Comparison of ENCODE assay signal across 9 mouse cellular contexts in genomic region chr2:77172241-77172671, GRCm38 (mm10). TPM values are rescaled to one million over a fixed set of nuclear protein-coding genes. Genes with fewer than 3 reads are reported as not detected.
DNase-seq lines count a peak whose midpoint lies in the region; ATAC-seq and TF ChIP-seq lines count a peak whose summit lies in the region.
"Had no signal": no experiment of that assay in that cellular context is flagged by ENCODE, and none has a peak within 500 bp of the region (broad histone marks: within the 10 kb centered on the region; RNA-seq: fewer than 3 reads in every experiment).

No protein-coding gene starts in this region.

- H3K4me2 ChIP-seq in heart, embryonic 15.5 days = peak overlapping the region; percentile 63
- peak overlapping the region; percentile 39 for H3K4me2 ChIP-seq in midbrain, embryonic 13.5 days (replicated peaks)

- peaks cover 3% of the 10 kb centered on the region; the same call in 1 of the 2 replicates for H3K36me3 ChIP-seq in heart, embryonic 15.5 days
- no peaks in the 10 kb centered on the region for H3K36me3 ChIP-seq in midbrain, embryonic 13.5 days

- H3K27ac ChIP-seq in layer of hippocampus, adult 2 months = peak overlapping the region; percentile 90
- peak overlapping the region; percentile 95 for H3K27ac ChIP-seq in heart, embryonic 15.5 days
- no peak overlapping the region for H3K27ac ChIP-seq in midbrain, embryonic 13.5 days

- H3K27me3 ChIP-seq in heart, embryonic 15.5 days = no peaks in the 10 kb centered on the region
- H3K27me3 ChIP-seq in midbrain, embryonic 13.5 days = peaks cover 11% of the 10 kb centered on the region; the same call in 1 of the 2 replicates

- WGBS in heart, embryonic 15.5 days = 39% methylated on average over 10 of the region's 10 CpGs
- 9% methylated on average over 10 of the region's 10 CpGs for WGBS in midbrain, embryonic 13.5 days

- ATAC-seq in heart, embryonic 15.5 days (replicated peaks; ENCODE audit: insufficient number of reproducible peaks, insufficient read depth, low FRiP score, low read depth) = no peak
- 0 out of 2 replicates have a peak, but pooled peaks have one; percentile 5 for ATAC-seq in midbrain, embryonic 13.5 days

- H3K9ac ChIP-seq in heart, embryonic 15.5 days = no peak overlapping the region
- H3K9ac ChIP-seq in midbrain, embryonic 13.5 days (replicated peaks) = no peak overlapping the region

- H3K4me1 ChIP-seq in heart, embryonic 15.5 days (replicated peaks) = peaks cover 67% of the 10 kb centered on the region
- H3K4me1 ChIP-seq in midbrain, embryonic 13.5 days (replicated peaks) = peaks cover 36% of the 10 kb centered on the region

- no peaks in the 10 kb centered on the region for H3K9me3 ChIP-seq in heart, embryonic 15.5 days (replicated peaks)
- H3K9me3 ChIP-seq in midbrain, embryonic 13.5 days = no peaks in the 10 kb centered on the region

- no peak for TF ChIP-seq CTCF in layer of hippocampus, adult 2 months (conservative IDR thresholded peaks at IDR 0.05)

- no peak for DNase-seq in layer of hippocampus, adult 2 months (ENCODE audit: low spot score in 2 of 2)
- no peak for DNase-seq in layer of hippocampus, adult 11-12 months (ENCODE audit: low spot score)
- peak; percentile 58 to 79 for DNase-seq in kidney, postnatal 25 days
- no peak for DNase-seq in MN1 (ENCODE audit: low spot score)
- no peak for DNase-seq in thymus, postnatal 25 days
- no peak for DNase-seq in right cerebral cortex, adult 18-20 months

- H3K4me3 ChIP-seq in layer of hippocampus, adult 2 months = peak overlapping the region; percentile 43; the same call in 1 of the 2 replicates
- 0 out of 2 replicates have a peak overlapping the region, but pooled peaks have one; percentile 18 for H3K4me3 ChIP-seq in heart, embryonic 15.5 days
- no peak overlapping the region for H3K4me3 ChIP-seq in midbrain, embryonic 13.5 days (replicated peaks)
- H3K4me3 ChIP-seq: erythroblast, embryonic 14.5 days had no signal

RNA-seq across cellular contexts. Expression of gene Ccdc141, which starts 1.8 kb away (rescaled TPM):
- total RNA-seq in layer of hippocampus, adult 2 months (2021) = 10 to 100 TPM; 17.1 to 27.7 TPM
- 140 and 175 TPM in 2 replicates for polyA plus RNA-seq in heart, embryonic 15.5 days (2015; fragmentation: Nextera tagmentation; extraction: Ambion mirVana)
- 5.4 and 6.4 TPM in 2 replicates for polyA plus RNA-seq in midbrain, embryonic 13.5 days (2015; fragmentation: Nextera tagmentation; extraction: Ambion mirVana)

Comparison
In these comparisons a context has a peak if more than half of its experiments do, and no peak if none do; other contexts are left out.
1. DNase-seq: peak in kidney, postnatal 25 days (2 of 2); none in layer of hippocampus, adult 2 months (0 of 2), layer of hippocampus, adult 11-12 months (single experiment), MN1 (single experiment), thymus, postnatal 25 days (single experiment) and right cerebral cortex, adult 18-20 months (single experiment).
2. RNA of gene Ccdc141, which starts 1.8 kb away (polyA plus RNA-seq): 140 to 175 TPM in heart, embryonic 15.5 days; 5.4 to 6.4 TPM in midbrain, embryonic 13.5 days; every median in the first group is over 10 times any median in the second.